Mouse (Mus musculus): ENCODE measurements around the gene Sirt4. TPM values are rescaled to one million over a fixed set of nuclear protein-coding genes. Genes with fewer than 3 reads are reported as not detected.

Gene Sirt4
- polyA plus RNA-seq, 1 experiment from 2014 or later = 6.5 TPM

GRCm38 (mm10) chr5:115429359-115430186 lies 55.0 kb downstream of the Sirt4 start, which contains the start of gene Msi1:
Gene Msi1, plus strand, starts transcription at chr5:115429599.
- WGBS (ENCODE audit: insufficient replicate concordance) = under 1% methylated on average over 46 of the region's 117 CpGs
- ATAC-seq (ENCODE audit: low read depth) = no peak
- H3K27ac ChIP-seq (ENCODE audit: low read length) = no peak within 1 kb of the TSS

GRCm38 (mm10) chr5:115428831-115429358 lies 55.6 kb downstream of the Sirt4 start:
- Histone ChIP-seq H3K4me2 (ENCODE audit: low read depth, low read length) (peak overlapping the region; percentile 58), H3K36me3 (ENCODE audit: control insufficient read depth, insufficient read depth) (no peaks in the 10 kb centered on the region), H3K4me3 (ENCODE audit: low read depth, low read length) (peak overlapping the region; percentile 59), H3K4me1 (ENCODE audit: control insufficient read depth, low read depth, low read length) (no peaks in the 10 kb centered on the region; the same call in 1 of the 2 replicates), H3K27ac (ENCODE audit: low read length) (no peak overlapping the region), H3K9ac (ENCODE audit: low read depth, low read length) (no peak overlapping the region), H3K27me3 (ENCODE audit: control insufficient read depth, insufficient read depth, low read depth, low read length) (peaks cover 69% of the 10 kb centered on the region), H3K9me3 (replicated peaks; ENCODE audit: control insufficient read depth, low read length) (no peaks in the 10 kb centered on the region)
- ATAC-seq (ENCODE audit: low read depth) = no peak
- 2% methylated on average over 20 of the region's 20 CpGs for WGBS (ENCODE audit: insufficient replicate concordance)

More at GRCm38 (mm10) chr5:115429359-115430186, 55.0 kb downstream of the Sirt4 start, which contains the start of gene Msi1:
- Histone ChIP-seq H3K9ac (ENCODE audit: low read depth, low read length) (no peak within 1 kb of the TSS; the same call in 1 of the 2 replicates), H3K27me3 (ENCODE audit: control insufficient read depth, insufficient read depth, low read depth, low read length) (peaks cover 69% of the 10 kb centered on the region), H3K4me2 (ENCODE audit: low read depth, low read length) (peak within 1 kb of the TSS; percentile 58), H3K9me3 (replicated peaks; ENCODE audit: control insufficient read depth, low read length) (no peaks in the 10 kb centered on the region), H3K4me3 (ENCODE audit: low read depth, low read length) (peak within 1 kb of the TSS; percentile 59), H3K4me1 (ENCODE audit: control insufficient read depth, low read depth, low read length) (no peaks in the 10 kb centered on the region; the same call in 1 of the 2 replicates), H3K36me3 (ENCODE audit: control insufficient read depth, insufficient read depth) (no peaks in the 10 kb centered on the region)

Other genes with a start within 250 kb of the Sirt4 start
- gene Pop5, start 248.9 kb downstream of the Sirt4 start, polyA plus RNA-seq (2015; fragmentation: Nextera tagmentation; extraction: Ambion mirVana) = 68.1 and 74.8 TPM in 2 replicates
- gene Rnf10, start 211.8 kb downstream of the Sirt4 start, polyA plus RNA-seq (2015; fragmentation: Nextera tagmentation; extraction: Ambion mirVana) = 111 and 137 TPM in 2 replicates
- 25.2 and 26.7 TPM in 2 replicates for gene Coq5, start 205.1 kb downstream of the Sirt4 start, polyA plus RNA-seq (2015; fragmentation: Nextera tagmentation; extraction: Ambion mirVana)
- gene Dynll1, start 183.7 kb downstream of the Sirt4 start, polyA plus RNA-seq (2015; fragmentation: Nextera tagmentation; extraction: Ambion mirVana) = 470 and 491 TPM in 2 replicates
- 59.2 and 64.0 TPM in 2 replicates for gene Srsf9, start 157.5 kb downstream of the Sirt4 start, polyA plus RNA-seq (2015; fragmentation: Nextera tagmentation; extraction: Ambion mirVana)
- 10.1 and 13.4 TPM in 2 replicates for gene Gatc, start 143.5 kb downstream of the Sirt4 start, polyA plus RNA-seq (2015; fragmentation: Nextera tagmentation; extraction: Ambion mirVana)
- 24.5 and 26.2 TPM in 2 replicates for gene Triap1, start 143.5 kb downstream of the Sirt4 start, polyA plus RNA-seq (2015; fragmentation: Nextera tagmentation; extraction: Ambion mirVana)
- gene Cox6a1, start 135.7 kb downstream of the Sirt4 start, polyA plus RNA-seq (2015; fragmentation: Nextera tagmentation; extraction: Ambion mirVana) = 674 and 679 TPM in 2 replicates
- 0.25 and 0.27 TPM in 2 replicates for gene Msi1, start 55.1 kb downstream of the Sirt4 start, polyA plus RNA-seq (2015; fragmentation: Nextera tagmentation; extraction: Ambion mirVana)
- gene Pla2g1b, start 18.5 kb downstream of the Sirt4 start, polyA plus RNA-seq (2015; fragmentation: Nextera tagmentation; extraction: Ambion mirVana) = not detected in 2 replicates
- gene Pxn, start 22.0 kb upstream of the Sirt4 start, polyA plus RNA-seq (2015; fragmentation: Nextera tagmentation; extraction: Ambion mirVana) = 17.2 and 19.1 TPM in 2 replicates
- gene Rplp0, start 74.7 kb upstream of the Sirt4 start, polyA plus RNA-seq (2015; fragmentation: Nextera tagmentation; extraction: Ambion mirVana) = 919 and 997 TPM in 2 replicates
- 14.1 and 14.8 TPM in 2 replicates for gene Gcn1l1, start 80.5 kb upstream of the Sirt4 start, polyA plus RNA-seq (2015; fragmentation: Nextera tagmentation; extraction: Ambion mirVana)
- 3.2 and 4.1 TPM in 2 replicates for gene Rab35, start 147.2 kb upstream of the Sirt4 start, polyA plus RNA-seq (2015; fragmentation: Nextera tagmentation; extraction: Ambion mirVana)
- gene Bicdl1, start 246.9 kb upstream of the Sirt4 start, polyA plus RNA-seq (2015; fragmentation: Nextera tagmentation; extraction: Ambion mirVana) = 1.3 and 1.6 TPM in 2 replicates

Measured in liver, embryonic 16.5 days (tissue).